15 mouse cellular contexts compared by ENCODE assay signal in genomic region chr13:24985435-24985834, GRCm38 (mm10). TPM values are rescaled to one million over a fixed set of nuclear protein-coding genes. Genes with fewer than 3 reads are reported as not detected.
DNase-seq lines count a peak whose midpoint lies in the region; ATAC-seq and TF ChIP-seq lines count a peak whose summit lies in the region.
"Had no signal": no experiment of that assay in that cellular context is flagged by ENCODE, and none has a peak within 500 bp of the region (broad histone marks: within the 10 kb centered on the region; RNA-seq: fewer than 3 reads in every experiment).

No protein-coding gene starts in this region.

- intact Hi-C loops in heart, postnatal 25 days (cut with DNase I): loop anchor here (5.0 kb wide), 1 partner anchor 503 kb away; no protein-coding TSS in a partner anchor

- no peaks in the 10 kb centered on the region for H3K27me3 ChIP-seq in forebrain, embryonic 13.5 days
- no peaks in the 10 kb centered on the region for H3K27me3 ChIP-seq in forebrain, embryonic 12.5 days
- H3K27me3 ChIP-seq in neural tube, embryonic 15.5 days (replicated peaks): no peaks in the 10 kb centered on the region
- no peaks in the 10 kb centered on the region for H3K27me3 ChIP-seq in midbrain, embryonic 16.5 days (ENCODE audit: control insufficient read depth, insufficient read depth, low read depth, low read length)
- no peaks in the 10 kb centered on the region for H3K27me3 ChIP-seq in intestine, postnatal 0 days (replicated peaks; ENCODE audit: control insufficient read depth, insufficient read depth, low read length)
- H3K27me3 ChIP-seq: embryonic facial prominence, embryonic 13.5 days; liver, embryonic 12.5 days; stomach, embryonic 15.5 days had no signal

- no peak overlapping the region for H3K4me2 ChIP-seq in forebrain, embryonic 13.5 days
- H3K4me2 ChIP-seq in forebrain, embryonic 12.5 days: no peak overlapping the region
- H3K4me2 ChIP-seq in neural tube, embryonic 15.5 days: no peak overlapping the region
- no peak overlapping the region for H3K4me2 ChIP-seq in midbrain, embryonic 16.5 days (ENCODE audit: low read length)
- no peak overlapping the region for H3K4me2 ChIP-seq in intestine, postnatal 0 days (replicated peaks; ENCODE audit: low read depth)
- H3K4me2 ChIP-seq: embryonic facial prominence, embryonic 13.5 days; liver, embryonic 12.5 days; stomach, embryonic 15.5 days had no signal

- TF ChIP-seq CTCF in intestine, postnatal 0 days (IDR thresholded peaks at IDR 0.05; ENCODE audit: low read depth): no peak

- 33% methylated on average over 2 of the region's 2 CpGs for WGBS in forebrain, embryonic 13.5 days
- WGBS in forebrain, embryonic 12.5 days: 27% methylated on average over 2 of the region's 2 CpGs
- WGBS in neural tube, embryonic 15.5 days: 56% methylated on average over 2 of the region's 2 CpGs
- 25% methylated on average over 2 of the region's 2 CpGs for WGBS in midbrain, embryonic 16.5 days
- WGBS in intestine, postnatal 0 days: 81% methylated on average over 2 of the region's 2 CpGs

- H3K9ac ChIP-seq in forebrain, embryonic 13.5 days: no peak overlapping the region
- no peak overlapping the region for H3K9ac ChIP-seq in forebrain, embryonic 12.5 days
- no peak overlapping the region for H3K9ac ChIP-seq in neural tube, embryonic 15.5 days (replicated peaks)
- H3K9ac ChIP-seq in midbrain, embryonic 16.5 days (ENCODE audit: low read depth, low read length): no peak overlapping the region
- H3K9ac ChIP-seq in intestine, postnatal 0 days (ENCODE audit: low read depth, low read length): no peak overlapping the region
- H3K9ac ChIP-seq: embryonic facial prominence, embryonic 13.5 days; liver, embryonic 12.5 days; stomach, embryonic 15.5 days had no signal

- peaks cover 4% of the 10 kb centered on the region; the same call in 1 of the 2 replicates for H3K4me1 ChIP-seq in forebrain, embryonic 13.5 days
- peaks cover 3% of the 10 kb centered on the region; the same call in 1 of the 2 replicates for H3K4me1 ChIP-seq in forebrain, embryonic 12.5 days
- no peaks in the 10 kb centered on the region for H3K4me1 ChIP-seq in neural tube, embryonic 15.5 days
- no peaks in the 10 kb centered on the region for H3K4me1 ChIP-seq in midbrain, embryonic 16.5 days (ENCODE audit: control insufficient read depth, insufficient read depth, low read length)
- no peaks in the 10 kb centered on the region for H3K4me1 ChIP-seq in intestine, postnatal 0 days (replicated peaks; ENCODE audit: control insufficient read depth, insufficient read depth, low read length)
- H3K4me1 ChIP-seq: embryonic facial prominence, embryonic 13.5 days; liver, embryonic 12.5 days; stomach, embryonic 15.5 days had no signal

- H3K36me3 ChIP-seq in forebrain, embryonic 13.5 days (ENCODE audit: poor library complexity, severe bottlenecking): peaks cover 14% of the 10 kb centered on the region
- peaks cover 11% of the 10 kb centered on the region for H3K36me3 ChIP-seq in forebrain, embryonic 12.5 days (replicated peaks)
- H3K36me3 ChIP-seq in neural tube, embryonic 15.5 days: peaks cover 5% of the 10 kb centered on the region; the same call in 1 of the 2 replicates
- peaks cover 4% of the 10 kb centered on the region; the same call in 1 of the 2 replicates for H3K36me3 ChIP-seq in midbrain, embryonic 16.5 days (ENCODE audit: control insufficient read depth, insufficient read depth, low read length)
- peaks cover 7% of the 10 kb centered on the region; the same call in 1 of the 2 replicates for H3K36me3 ChIP-seq in intestine, postnatal 0 days (ENCODE audit: control insufficient read depth, insufficient read depth)

- H3K4me3 ChIP-seq in forebrain, embryonic 13.5 days: no peak overlapping the region
- H3K4me3 ChIP-seq in forebrain, embryonic 12.5 days (replicated peaks): no peak overlapping the region
- no peak overlapping the region for H3K4me3 ChIP-seq in neural tube, embryonic 15.5 days (replicated peaks)
- H3K4me3 ChIP-seq in midbrain, embryonic 16.5 days (ENCODE audit: low read depth, low read length): no peak overlapping the region
- H3K4me3 ChIP-seq in intestine, postnatal 0 days (ENCODE audit: low read depth, low read length): no peak overlapping the region
- H3K4me3 ChIP-seq: embryonic facial prominence, embryonic 13.5 days; liver, embryonic 12.5 days; stomach, embryonic 15.5 days had no signal

- H3K9me3 ChIP-seq in forebrain, embryonic 13.5 days (replicated peaks): no peaks in the 10 kb centered on the region
- no peaks in the 10 kb centered on the region for H3K9me3 ChIP-seq in forebrain, embryonic 12.5 days
- H3K9me3 ChIP-seq in neural tube, embryonic 15.5 days (replicated peaks): no peaks in the 10 kb centered on the region
- no peaks in the 10 kb centered on the region for H3K9me3 ChIP-seq in midbrain, embryonic 16.5 days (replicated peaks; ENCODE audit: control insufficient read depth, low read length, poor library complexity, severe bottlenecking)
- H3K9me3 ChIP-seq in intestine, postnatal 0 days (ENCODE audit: control insufficient read depth): no peaks in the 10 kb centered on the region
- H3K9me3 ChIP-seq: embryonic facial prominence, embryonic 13.5 days; liver, embryonic 12.5 days; stomach, embryonic 15.5 days had no signal

- no peak for DNase-seq in neural tube, embryonic 10.5 days (ENCODE audit: extremely low spot score, low spot score)
- peak; percentile 55 to 67 for DNase-seq in layer of hippocampus, adult 8-10 months (ENCODE audit: low spot score in 2 of 2)
- DNase-seq in heart, postnatal 25 days (ENCODE audit: low spot score): no peak
- DNase-seq: cerebellum, postnatal 14 days; heart, postnatal 36 days; kidney, adult 9 months had no signal

- no peak overlapping the region for H3K27ac ChIP-seq in forebrain, embryonic 13.5 days
- H3K27ac ChIP-seq in forebrain, embryonic 12.5 days: no peak overlapping the region
- no peak overlapping the region for H3K27ac ChIP-seq in neural tube, embryonic 15.5 days (replicated peaks)
- peak overlapping the region; percentile 33; the same call in 1 of the 2 replicates for H3K27ac ChIP-seq in midbrain, embryonic 16.5 days (ENCODE audit: low read length)
- no peak overlapping the region for H3K27ac ChIP-seq in intestine, postnatal 0 days (ENCODE audit: low read depth, low read length)
- H3K27ac ChIP-seq: embryonic facial prominence, embryonic 13.5 days; liver, embryonic 12.5 days; stomach, embryonic 15.5 days had no signal

- peak; percentile 49; the same call in 1 of the 2 replicates for ATAC-seq in forebrain, embryonic 13.5 days
- no peak for ATAC-seq in forebrain, embryonic 12.5 days (ENCODE audit: low FRiP score)
- ATAC-seq in neural tube, embryonic 15.5 days (ENCODE audit: low FRiP score): peak; percentile 43; the same call in 1 of the 2 replicates
- ATAC-seq in midbrain, embryonic 16.5 days: peak; percentile 64
- no peak for ATAC-seq in intestine, postnatal 0 days
- ATAC-seq: liver, embryonic 12.5 days; lung, postnatal 0 days had no signal

RNA-seq across cellular contexts. Expression of gene Mrs2, which starts 34.7 kb away (rescaled TPM):
- 13.8 and 17.3 TPM in 2 replicates for polyA plus RNA-seq in forebrain, embryonic 13.5 days (2015; fragmentation: Nextera tagmentation; extraction: Ambion mirVana)
- polyA plus RNA-seq in forebrain, embryonic 12.5 days (2016; fragmentation: Nextera tagmentation; extraction: Ambion mirVana): 23.8 and 31.4 TPM in 2 replicates
- 14.9 and 15.8 TPM in 2 replicates for polyA plus RNA-seq in neural tube, embryonic 15.5 days (2015; fragmentation: Nextera tagmentation; extraction: Ambion mirVana)
- total RNA-seq in layer of hippocampus, adult 8-10 months (2022): 10 to 100 TPM; 47.9 to 75.3 (median 57.4) TPM
- polyA plus RNA-seq in midbrain, embryonic 16.5 days (2015; fragmentation: Nextera tagmentation; extraction: Ambion mirVana): 14.9 and 19.3 TPM in 2 replicates
- polyA plus RNA-seq in intestine, postnatal 0 days (2015; fragmentation: Nextera tagmentation; extraction: Ambion mirVana): 15.0 and 21.2 TPM in 2 replicates
- 10 to 100 TPM; 46.9 to 56.4 TPM for total RNA-seq in heart, postnatal 25 days (2021)

RNA-seq across cellular contexts. Expression of gene Gpld1, which starts 42.5 kb away (rescaled TPM):
- polyA plus RNA-seq in forebrain, embryonic 13.5 days (2015; fragmentation: Nextera tagmentation; extraction: Ambion mirVana): 0.27 and 0.47 TPM in 2 replicates
- polyA plus RNA-seq in forebrain, embryonic 12.5 days (2016; fragmentation: Nextera tagmentation; extraction: Ambion mirVana): 0.41 and 0.64 TPM in 2 replicates
- 2.2 and 3.1 TPM in 2 replicates for polyA plus RNA-seq in neural tube, embryonic 15.5 days (2015; fragmentation: Nextera tagmentation; extraction: Ambion mirVana)
- 10 to 100 TPM; 24.3 to 30.1 (median 27.6) TPM for total RNA-seq in layer of hippocampus, adult 8-10 months (2022)
- polyA plus RNA-seq in midbrain, embryonic 16.5 days (2015; fragmentation: Nextera tagmentation; extraction: Ambion mirVana): 2.8 and 3.5 TPM in 2 replicates
- 0.59 and 0.65 TPM in 2 replicates for polyA plus RNA-seq in intestine, postnatal 0 days (2015; fragmentation: Nextera tagmentation; extraction: Ambion mirVana)
- 1 to 10 TPM; 1.4 to 1.8 TPM for total RNA-seq in heart, postnatal 25 days (2021)

RNA-seq across cellular contexts. Expression of gene Aldh5a1, which starts 48.0 kb away (rescaled TPM):
- polyA plus RNA-seq in forebrain, embryonic 13.5 days (2015; fragmentation: Nextera tagmentation; extraction: Ambion mirVana): 6.2 and 7.5 TPM in 2 replicates
- 10.6 and 10.9 TPM in 2 replicates for polyA plus RNA-seq in forebrain, embryonic 12.5 days (2016; fragmentation: Nextera tagmentation; extraction: Ambion mirVana)
- polyA plus RNA-seq in neural tube, embryonic 15.5 days (2015; fragmentation: Nextera tagmentation; extraction: Ambion mirVana): 13.8 and 16.3 TPM in 2 replicates
- 10 to 100 TPM; 59.8 to 71.7 (median 64.2) TPM for total RNA-seq in layer of hippocampus, adult 8-10 months (2022)
- polyA plus RNA-seq in midbrain, embryonic 16.5 days (2015; fragmentation: Nextera tagmentation; extraction: Ambion mirVana): 12.8 and 14.0 TPM in 2 replicates
- 5.0 and 5.4 TPM in 2 replicates for polyA plus RNA-seq in intestine, postnatal 0 days (2015; fragmentation: Nextera tagmentation; extraction: Ambion mirVana)
- 10 to 100 TPM; 24.4 to 25.6 TPM for total RNA-seq in heart, postnatal 25 days (2021)

Comparison
In these comparisons a context has a peak if more than half of its experiments do, and no peak if none do; other contexts are left out.
1. ATAC-seq: peak in forebrain, embryonic 13.5 days (single experiment), neural tube, embryonic 15.5 days (single experiment) and midbrain, embryonic 16.5 days (single experiment); none in forebrain, embryonic 12.5 days (single experiment) and intestine, postnatal 0 days (single experiment).
2. DNase-seq: peak in layer of hippocampus, adult 8-10 months (2 of 2); none in neural tube, embryonic 10.5 days (single experiment) and heart, postnatal 25 days (single experiment).